Mouse (Mus musculus) subcutaneous adipose tissue, adult 2 months (tissue): Measurements from ENCODE around the gene Pms2. TPM values are rescaled to one million over a fixed set of nuclear protein-coding genes. Genes with fewer than 3 reads are reported as not detected.

Source experiments
- polyA plus RNA-seq: library from polyadenylated mRNA; depleted of rRNA; stranded (reverse); fragments of >200 nt; gene quantifications from 2 replicates; pipeline ENCODE4 v1.2.3, GENCODE M21; 2012; ENCODE audit warnings: low replicate concordance; rRNA removed

Pms2 gene
- 2.6 and 5.1 TPM in 2 replicates for polyA plus RNA-seq

GRCm38 (mm10) chr5:143909417-143910400 lies at the start of gene Pms2, which contains the start of gene Aimp2:
Pms2 (plus strand) TSS chr5:143909964.
Aimp2 (minus strand) TSS chr5:143909847.

GRCm38 (mm10) chr5:143897635-143898330 lies 12.0 kb upstream of the Pms2 start, which contains the start of gene Ankrd61:
Ankrd61 (minus strand) TSS chr5:143897685.

GRCm38 (mm10) chr5:143927875-143928274 lies 18.1 kb downstream of the Pms2 start, which contains the start of gene Gm42421:
Gm42421 (plus strand) TSS chr5:143928175.

GRCm38 (mm10) chr5:143932831-143933230 lies 23.1 kb downstream of the Pms2 start, which contains the start of gene Rsph10b:
Rsph10b (plus strand) TSS chr5:143933035.

Other genes with a start within 250 kb of the Pms2 start
- gene Usp42, start 177.7 kb upstream of the Pms2 start, polyA plus RNA-seq: 4.2 and 9.9 TPM in 2 replicates
- 15.6 and 20.9 TPM in 2 replicates for gene Eif2ak1, start 92.2 kb upstream of the Pms2 start, polyA plus RNA-seq
- gene Ankrd61, start 12.3 kb upstream of the Pms2 start, polyA plus RNA-seq: 0.23 TPM in 1 of 2 replicates, not detected in the other
- 43.3 and 56.2 TPM in 2 replicates for gene Aimp2, start 117 bp upstream of the Pms2 start, polyA plus RNA-seq
- not detected in 2 replicates for gene Gm42421, start 18.2 kb downstream of the Pms2 start, polyA plus RNA-seq
- 0.66 and 0.68 TPM in 2 replicates for gene Rsph10b, start 23.1 kb downstream of the Pms2 start, polyA plus RNA-seq
- 17.4 and 17.8 TPM in 2 replicates for gene Ccz1, start 104.9 kb downstream of the Pms2 start, polyA plus RNA-seq
- gene Ocm, start 116.7 kb downstream of the Pms2 start, polyA plus RNA-seq: not detected in 2 replicates
- 15.7 and 17.4 TPM in 2 replicates for gene Lmtk2, start 190.5 kb downstream of the Pms2 start, polyA plus RNA-seq